Mouse (Mus musculus) CH12.LX (cell line): Measurements from ENCODE around the gene Ahsa1. TPM values are rescaled to one million over a fixed set of nuclear protein-coding genes. Genes with fewer than 3 reads are reported as not detected.

Experiments
- DNase-seq: peaks from one replicate; pipeline ENCODE4 v3.0.0-alpha.2; 2013; ENCODE audit errors: extremely low read depth
- H3K27ac ChIP-seq: 2 replicates; pipeline ENCODE4 v1.5.1; 2012; ENCODE audit warnings: low read depth, mild to moderate bottlenecking, control low read depth, moderate library complexity; ENCODE audit not compliant: insufficient read depth
- H3K27me3 ChIP-seq: replicated peaks from 2 replicates; pipeline ENCODE3; 2012; ENCODE audit warnings: inconsistent platforms
- H3K36me3 ChIP-seq, 2 experiments: replicated peaks in 1 of 2; 2 replicates each; pipeline versions ENCODE3 to v1.6.1; 2012; ENCODE audit warnings: inconsistent platforms in 1 of 2, low read length in 1 of 2, mild to moderate bottlenecking in 1 of 2, mixed read lengths in 1 of 2, moderate library complexity in 1 of 2; ENCODE audit not compliant: control insufficient read depth in 1 of 2, insufficient read depth in 1 of 2
- H3K4me1 ChIP-seq, 2 experiments: 2 replicates each; pipeline ENCODE4 v1.6.1; 2012; ENCODE audit warnings: inconsistent platforms in 1 of 2, moderate library complexity in 1 of 2; ENCODE audit not compliant: insufficient read depth in 2 of 2, control insufficient read depth in 1 of 2
- H3K4me2 ChIP-seq: 2 replicates; pipeline ENCODE4 v1.6.1; 2012; ENCODE audit warnings: low read depth, mild to moderate bottlenecking, control low read depth; ENCODE audit not compliant: poor library complexity, insufficient read depth, severe bottlenecking
- H3K4me3 ChIP-seq, 3 experiments: fragments of 150-350 bp in 1 of 3; sonication (generic) in 1 of 3; replicated peaks in 1 of 3; 2 replicates each; pipeline versions ENCODE3 to v1.5.1; 2011 to 2012; ENCODE audit warnings: low read depth in 2 of 3, low read length in 2 of 3, mild to moderate bottlenecking in 2 of 3, moderate library complexity in 2 of 3, control low read depth in 1 of 3, improper control_type of control experiment in 1 of 3, inconsistent platforms in 1 of 3, mixed read lengths in 1 of 3; ENCODE audit not compliant: poor library complexity in 1 of 3
- H3K79me2 ChIP-seq: replicated peaks from 2 replicates; pipeline ENCODE4 v1.6.1; 2012; ENCODE audit warnings: mild to moderate bottlenecking, moderate library complexity; ENCODE audit not compliant: control insufficient read depth, poor library complexity, insufficient read depth, severe bottlenecking; ENCODE audit errors: extremely low read depth
- H3K9ac ChIP-seq: 2 replicates; pipeline ENCODE4 v1.6.1; 2012; ENCODE audit warnings: low read depth, mild to moderate bottlenecking, control low read depth, moderate library complexity; ENCODE audit not compliant: insufficient read depth
- H3K9me3 ChIP-seq: replicated peaks from 2 replicates; pipeline ENCODE3; 2012; ENCODE audit warnings: low read length, inconsistent platforms, mixed read lengths
- CHD1 ChIP-seq: IDR thresholded peaks from 2 replicates; pipeline ENCODE4 v1.6.1; 2012; ENCODE audit warnings: low read depth, low read length, improper control_type of control experiment, inconsistent platforms
- CHD2 ChIP-seq: IDR thresholded peaks from 2 replicates; pipeline ENCODE4 v1.6.1; 2011; ENCODE audit warnings: low read length, improper control_type of control experiment
- CTCF ChIP-seq, 2 experiments: IDR thresholded peaks in 1 of 2; conservative IDR thresholded peaks in 1 of 2; 2 replicates each; pipeline ENCODE4 v1.5.1; 2011 to 2012; ENCODE audit warnings: low read depth in 2 of 2, low read length in 2 of 2, improper control_type of control experiment in 1 of 2, inconsistent platforms in 1 of 2, mild to moderate bottlenecking in 1 of 2, moderate library complexity in 1 of 2
- EP300 ChIP-seq: IDR thresholded peaks from 2 replicates; pipeline ENCODE4 v1.6.1; 2011; ENCODE audit warnings: low read length, improper control_type of control experiment
- HCFC1 ChIP-seq: IDR thresholded peaks from 2 replicates; pipeline ENCODE4 v1.6.1; 2012; ENCODE audit warnings: low read depth, mild to moderate bottlenecking, inconsistent platforms, low read length, improper control_type of control experiment
- JUND ChIP-seq: conservative IDR thresholded peaks from 2 replicates; pipeline ENCODE4 v1.6.1; 2011; ENCODE audit warnings: low read depth, low read length, improper control_type of control experiment
- MAX ChIP-seq: IDR thresholded peaks from 2 replicates; pipeline ENCODE4 v1.6.1; 2011; ENCODE audit warnings: low read length, improper control_type of control experiment
- MAZ ChIP-seq: IDR thresholded peaks from 2 replicates; pipeline ENCODE4 v1.6.1; 2012; ENCODE audit warnings: low read depth, mild to moderate bottlenecking, inconsistent platforms, low read length, improper control_type of control experiment, moderate library complexity
- NRF1 ChIP-seq: IDR thresholded peaks from 2 replicates; pipeline ENCODE4 v1.6.1; 2014; ENCODE audit warnings: low read depth, mild to moderate bottlenecking, inconsistent platforms, low read length, improper control_type of control experiment, moderate library complexity
- POLR2AphosphoS2 ChIP-seq: IDR thresholded peaks from 2 replicates; pipeline ENCODE4 v1.6.1; 2011; ENCODE audit warnings: low read depth, low read length, improper control_type of control experiment
- RAD21 ChIP-seq: IDR thresholded peaks from 2 replicates; pipeline ENCODE4 v1.6.1; 2011; ENCODE audit warnings: low read depth, mild to moderate bottlenecking, low read length, improper control_type of control experiment, moderate library complexity
- SIN3A ChIP-seq: IDR thresholded peaks from 2 replicates; pipeline ENCODE4 v1.6.1; 2012; ENCODE audit warnings: low read length, improper control_type of control experiment, inconsistent platforms
- TBP ChIP-seq: conservative IDR thresholded peaks from 2 replicates; pipeline ENCODE4 v1.6.1; 2011; ENCODE audit warnings: low read depth, low read length, improper control_type of control experiment
- UBTF ChIP-seq: IDR thresholded peaks from 2 replicates; pipeline ENCODE4 v1.6.1; 2012; ENCODE audit warnings: low read depth, mild to moderate bottlenecking, inconsistent platforms, low read length, improper control_type of control experiment, moderate library complexity
- USF2 ChIP-seq: conservative IDR thresholded peaks from 2 replicates; pipeline ENCODE4 v1.6.1; 2011; ENCODE audit warnings: low read depth, low read length, improper control_type of control experiment
- ZKSCAN1 ChIP-seq: IDR thresholded peaks from 2 replicates; pipeline ENCODE4 v1.6.1; 2012; ENCODE audit warnings: low read depth, inconsistent platforms, low read length, improper control_type of control experiment, borderline replicate concordance
- ZNF384 ChIP-seq: IDR thresholded peaks from 2 replicates; pipeline ENCODE4 v1.6.1; 2012; ENCODE audit warnings: low read depth, low read length, improper control_type of control experiment, inconsistent platforms
- dilution Hi-C: fragments of 300-500 bp; cut with MboI; formaldehyde crosslinking; loops from 2 replicates; pipeline ENCODE4 v1.14.3; 2020; ENCODE audit warnings: low sequenced_read_pairs; ENCODE audit not compliant: extremely low pct_unique_long_range_greater_than_20kb, extremely low pct_ligation_motif_present
- in situ Hi-C: fragments of 300-500 bp; cut with MboI; formaldehyde crosslinking; loops from 3 replicates; pipeline ENCODE4 v1.14.3; 2019; ENCODE audit warnings: low sequenced_read_pairs, low pct_ligation_motif_present, low pct_unique_long_range_greater_than_20kb, mixed read lengths
- polyA plus RNA-seq: library from polyadenylated mRNA; unstranded; fragments of >175 nt; gene quantifications from 2 replicates; pipeline ENCODE4 v1.2.1, GENCODE M21; 2012; ENCODE audit warnings: low read depth; ENCODE audit not compliant: insufficient read length
- total RNA-seq, 2 experiments: library from RNA; depleted of rRNA; stranded (reverse); fragments of 300-350 nt in 1 of 2; fragments of >200 nt in 1 of 2; gene quantifications; 2 replicates each; pipeline ENCODE4 v1.2.3; 2012 to 2014

Gene Ahsa1
- total and polyA plus RNA-seq, 3 experiments: 288 to 456 (median 392) TPM

- in situ Hi-C loops: no loop called here
- dilution Hi-C loops: no loop called here
- H3K27me3 ChIP-seq: no peaks in the 10 kb centered on the region
- H3K36me3 ChIP-seq: peaks cover under 1 to 25% of the 10 kb centered on the region in 2 experiments
- peaks cover 6 to 10% of the 10 kb centered on the region in 2 experiments for H3K4me1 ChIP-seq
- H3K9me3 ChIP-seq: no peaks in the 10 kb centered on the region
- TF ChIP-seq SIN3A: no peak
- no peak for TF ChIP-seq ZNF384
- no peak for TF ChIP-seq RAD21
- TF ChIP-seq, all 38 proteins: peak for 0
- Histone ChIP-seq H3K9ac (no peak overlapping the region), H3K4me3 (no peak overlapping the region), H3K4me2 (no peak overlapping the region), H3K27ac (no peak overlapping the region), H3K79me2 (no peaks in the 10 kb centered on the region)
- no peak for DNase-seq
These were observed 15.5 kb downstream of the Ahsa1 start for GRCm38 (mm10) chr12:87281766-87282165.

DNA sequence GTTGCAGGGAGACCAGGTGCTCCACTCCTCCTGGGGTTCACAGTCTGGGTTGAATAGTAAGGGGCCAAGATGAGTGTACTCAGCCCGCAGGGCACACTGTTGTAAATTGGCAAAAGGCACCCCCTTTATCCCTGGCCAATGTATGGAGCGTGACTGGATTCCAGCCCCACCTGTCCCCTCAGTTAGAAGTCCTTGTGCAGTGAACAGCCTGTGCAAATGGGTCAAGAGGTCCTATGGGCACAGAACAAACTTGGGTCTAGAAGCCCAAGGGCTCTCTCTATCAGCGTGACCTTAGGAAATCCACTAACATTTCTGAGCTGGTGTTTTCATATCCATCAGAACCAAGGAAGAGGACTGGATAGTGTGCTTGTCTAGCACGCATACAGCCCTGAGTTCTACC lies 16.5 kb downstream of the Ahsa1 start:
- dilution Hi-C loops: no loop called here
- TF ChIP-seq UBTF: no peak
- no peak for TF ChIP-seq CTCF (conservative IDR thresholded peaks at IDR 0.05 in 1 of 2, IDR thresholded peaks at IDR 0.05 in 1 of 2; ENCODE audit: low read depth in 2 of 2, low read length in 2 of 2)
- TF ChIP-seq POLR2AphosphoS2: no peak
- no peak for TF ChIP-seq EP300
- TF ChIP-seq HCFC1: no peak
- no peaks in the 10 kb centered on the region for H3K27me3 ChIP-seq
- H3K4me2 ChIP-seq: no peak overlapping the region
- DNase-seq: no peak
- H3K9ac ChIP-seq: no peak overlapping the region
- H3K4me1 ChIP-seq: peaks cover 6 to 10% of the 10 kb centered on the region in 2 experiments
- H3K79me2 ChIP-seq: no peaks in the 10 kb centered on the region
- no peak overlapping the region for H3K27ac ChIP-seq
- no peaks in the 10 kb centered on the region for H3K9me3 ChIP-seq
- peaks cover 0 to 17% of the 10 kb centered on the region in 2 experiments for H3K36me3 ChIP-seq
- no peak overlapping the region for H3K4me3 ChIP-seq
- in situ Hi-C loops: no loop called here

DNA sequence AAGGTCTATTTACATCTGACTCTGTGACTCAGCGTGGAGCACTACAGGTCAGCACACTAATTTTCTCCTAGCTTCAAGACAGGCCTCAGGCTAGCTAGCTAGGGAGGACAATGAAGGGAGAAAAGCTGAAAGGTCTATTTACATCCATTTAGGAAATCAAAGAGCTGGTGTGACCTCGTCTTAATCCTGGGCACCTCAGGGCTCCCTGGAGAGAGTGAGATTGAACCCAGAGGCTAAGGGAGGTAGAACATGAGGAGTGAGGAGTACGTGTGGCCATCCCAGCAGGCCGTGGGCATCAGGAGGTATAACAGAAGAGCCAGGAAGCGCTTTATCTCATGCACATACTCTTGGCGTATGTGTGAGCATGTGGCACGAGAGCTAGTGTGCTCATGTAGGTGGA lies 17.4 kb downstream of the Ahsa1 start:
- TF ChIP-seq NRF1 (no peak), MAZ (no peak), UBTF (no peak), USF2 (no peak), CHD2 (no peak), TBP (no peak), ZNF384 (no peak), ZKSCAN1 (no peak), MAX (no peak), CHD1 (no peak), JUND (no peak)
- H3K27me3 ChIP-seq: no peaks in the 10 kb centered on the region
- H3K36me3 ChIP-seq: peaks cover 0 to 11% of the 10 kb centered on the region in 2 experiments
- dilution Hi-C loops: no loop called here
- no peak overlapping the region for H3K9ac ChIP-seq
- peaks cover 6% of the 10 kb centered on the region for H3K9me3 ChIP-seq
- H3K4me2 ChIP-seq: no peak overlapping the region
- DNase-seq: no peak
- in situ Hi-C loops: no loop called here
- peaks cover 6 to 10% of the 10 kb centered on the region in 2 experiments for H3K4me1 ChIP-seq
- no peaks in the 10 kb centered on the region for H3K79me2 ChIP-seq
- H3K27ac ChIP-seq: no peak overlapping the region
- H3K4me3 ChIP-seq: no peak overlapping the region
